Mouse (Mus musculus) embryo, embryonic 10 days (tissue): ENCODE data around the gene Batf3.
A peak's percentile ranks its signal among the peaks of the same experiment; 100 is the strongest.

Source experiments
- DNase-seq: peaks from one replicate; pipeline ENCODE4 v3.0.0-alpha.2; 2015; ENCODE audit warnings: low spot score

Gene Batf3

GRCm38 (mm10) chr1:191086960-191087359, 10.7 kb upstream of the Batf3 start:
- no peak for DNase-seq

GRCm38 (mm10) chr1:191087955-191088354, 9.7 kb upstream of the Batf3 start:
- no peak for DNase-seq

DNA sequence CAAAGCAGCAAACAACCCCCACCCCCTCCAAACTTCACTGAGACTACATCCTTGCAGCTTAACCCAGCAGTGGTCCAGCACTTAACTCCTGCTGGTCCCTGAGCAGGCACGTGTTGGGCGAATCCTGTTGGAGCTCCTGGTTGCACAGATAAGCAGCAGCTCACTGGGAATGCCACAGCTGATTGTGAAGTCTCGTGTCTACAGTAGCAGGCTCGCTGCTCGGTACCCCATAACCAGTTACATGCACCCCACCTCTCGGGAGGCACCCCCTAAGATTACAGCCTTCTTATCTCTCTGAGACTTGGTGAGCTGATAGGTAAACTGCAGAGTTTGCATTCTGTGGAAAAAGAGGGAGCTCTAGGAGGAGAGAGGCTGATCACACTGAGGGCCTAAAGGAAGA, 8.3 kb upstream of the Batf3 start:
- DNase-seq, result no peak

- no peak for DNase-seq
Measured at GRCm38 (mm10) chr1:191092050-191092449, 5.6 kb upstream of the Batf3 start.

DNA sequence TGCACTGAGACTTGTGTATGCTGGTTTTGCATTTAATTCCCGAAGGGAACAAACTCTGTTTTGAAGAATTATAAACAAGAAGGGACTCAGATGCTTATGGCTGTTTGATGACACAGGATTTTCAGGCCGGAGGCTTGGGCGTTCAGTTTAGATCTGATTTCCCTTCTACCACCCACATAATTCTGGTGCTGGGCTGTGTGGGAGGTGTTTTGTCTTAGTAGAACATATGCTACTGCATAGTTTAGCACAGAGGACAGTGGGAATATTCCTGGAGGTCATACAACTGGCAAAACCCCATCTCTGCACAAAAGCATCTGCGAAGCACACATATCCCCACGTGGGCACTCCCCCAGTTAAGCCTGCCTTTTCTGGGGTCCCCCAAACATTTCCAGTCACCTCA, 4.1 kb upstream of the Batf3 start:
- DNase-seq, result no peak

GRCm38 (mm10) chr1:191095019-191095418, 2.6 kb upstream of the Batf3 start:
- no peak for DNase-seq

DNA sequence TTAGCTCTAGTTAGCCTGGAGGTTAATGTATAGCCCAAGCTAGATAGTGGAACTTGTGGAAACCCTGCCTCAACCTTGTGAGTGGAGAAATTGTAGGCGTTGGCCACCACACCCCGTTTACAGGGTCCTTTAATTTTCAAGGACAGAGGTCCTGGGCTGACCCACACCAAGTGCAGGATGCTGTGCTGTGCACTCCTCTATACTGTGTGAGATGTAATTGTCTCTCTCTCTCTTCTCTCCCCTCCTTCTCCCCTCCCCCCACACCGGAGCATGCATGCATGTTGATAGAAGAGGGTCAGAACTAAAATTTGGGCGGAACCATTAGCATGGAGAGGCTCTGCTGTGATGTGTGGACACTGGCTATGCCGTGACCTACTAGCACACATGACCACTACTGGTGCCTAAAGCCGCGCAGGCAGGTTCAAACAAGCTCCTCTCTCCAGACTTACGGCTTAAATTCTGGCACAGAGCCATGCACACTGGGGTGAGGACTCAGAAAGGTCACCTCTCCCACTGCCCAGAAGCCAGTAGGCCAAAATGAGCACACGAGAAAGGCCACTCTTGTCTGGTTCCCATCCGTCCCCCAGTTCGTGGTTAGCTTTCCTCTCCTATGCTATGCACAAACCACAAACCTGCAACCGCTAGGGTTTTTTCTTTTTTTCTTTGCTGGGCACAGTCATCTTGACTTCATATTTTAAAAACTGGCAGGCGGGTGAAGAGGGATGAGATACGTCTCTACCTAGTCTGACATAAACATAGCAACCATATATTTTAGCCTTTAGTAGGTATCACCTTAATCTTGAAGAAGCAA, 571 bp upstream of the Batf3 start:
- no peak for DNase-seq

- peak; percentile 23 for DNase-seq
Measured at GRCm38 (mm10) chr1:191099114-191099513, 1.5 kb downstream of the Batf3 start.

GRCm38 (mm10) chr1:191099772-191100291, 2.2 kb downstream of the Batf3 start:
- DNase-seq, result no peak

DNA sequence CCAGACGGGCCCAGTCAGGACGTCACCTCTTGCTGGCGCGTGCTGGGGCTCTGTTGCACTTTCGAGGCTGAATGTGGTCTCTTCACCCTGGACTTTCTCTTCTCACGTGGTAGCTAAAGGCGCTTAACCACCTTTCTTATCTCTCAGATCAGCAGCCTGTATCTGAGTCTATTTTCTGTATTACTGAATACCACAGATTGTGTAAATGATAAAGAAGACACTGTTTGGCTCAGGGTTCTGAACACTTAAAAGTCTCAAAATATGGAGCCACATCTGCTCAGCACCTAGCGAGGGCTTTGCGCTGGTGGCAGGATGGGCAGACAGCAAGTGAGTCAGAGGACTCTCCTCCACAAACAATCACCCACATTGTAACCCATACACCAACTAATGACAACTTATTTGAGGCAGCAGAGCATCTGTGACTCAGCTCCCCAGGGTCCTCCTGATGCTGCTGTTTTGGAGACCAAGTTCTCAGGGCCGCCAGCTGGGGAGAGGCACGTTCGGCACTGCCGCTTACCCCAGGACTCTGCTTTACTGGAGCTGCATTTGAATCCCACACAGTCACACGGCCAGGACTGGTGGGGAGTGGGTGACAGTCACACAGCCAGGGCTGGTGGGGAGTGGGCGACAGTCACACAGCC, 5.2 kb downstream of the Batf3 start:
- no peak for DNase-seq

DNA sequence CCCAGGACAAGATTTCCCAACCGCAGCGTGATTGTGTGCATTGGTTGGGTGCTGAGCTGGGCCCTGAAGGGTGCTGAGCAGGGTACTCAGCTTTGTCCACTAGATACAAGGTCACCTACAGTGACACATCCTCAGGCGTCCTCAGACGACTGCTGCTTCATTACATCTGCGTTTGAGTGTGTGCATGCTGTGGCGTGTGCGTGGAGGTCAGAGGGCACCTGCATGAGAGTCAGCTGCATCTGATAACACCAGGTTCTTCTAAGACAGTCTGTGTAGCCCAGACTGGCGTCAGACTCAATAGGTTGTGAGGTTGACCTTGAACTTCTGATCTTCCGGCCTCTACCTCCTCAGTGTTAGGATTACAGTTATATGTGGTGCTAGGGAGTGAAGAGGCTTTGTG, 7.6 kb downstream of the Batf3 start:
- no peak for DNase-seq

- DNase-seq, result no peak
Measured at GRCm38 (mm10) chr1:191107306-191107705, 9.7 kb downstream of the Batf3 start.

DNA sequence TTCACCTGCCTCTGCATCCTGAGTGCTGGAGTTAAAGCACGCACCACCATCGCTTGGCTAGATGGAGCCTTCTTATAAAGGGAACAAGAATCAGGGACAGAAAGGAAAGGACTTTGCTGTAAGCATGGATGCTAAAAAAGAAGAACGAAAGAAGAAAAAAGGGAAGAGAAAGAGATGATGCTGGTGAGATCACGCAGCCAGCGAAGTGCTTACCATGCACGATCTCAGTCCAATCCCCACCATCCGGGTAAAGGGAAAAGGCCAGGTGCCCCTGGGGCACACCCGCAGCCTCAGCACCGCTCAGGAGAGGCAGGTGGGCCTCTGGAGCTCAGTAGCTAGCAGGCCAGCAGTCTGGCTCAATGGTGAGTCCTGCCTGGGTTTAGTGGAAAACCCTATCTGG, 12.3 kb downstream of the Batf3 start:
- no peak for DNase-seq

- no peak for DNase-seq
Measured at GRCm38 (mm10) chr1:191111146-191111545, 13.5 kb downstream of the Batf3 start.

DNA sequence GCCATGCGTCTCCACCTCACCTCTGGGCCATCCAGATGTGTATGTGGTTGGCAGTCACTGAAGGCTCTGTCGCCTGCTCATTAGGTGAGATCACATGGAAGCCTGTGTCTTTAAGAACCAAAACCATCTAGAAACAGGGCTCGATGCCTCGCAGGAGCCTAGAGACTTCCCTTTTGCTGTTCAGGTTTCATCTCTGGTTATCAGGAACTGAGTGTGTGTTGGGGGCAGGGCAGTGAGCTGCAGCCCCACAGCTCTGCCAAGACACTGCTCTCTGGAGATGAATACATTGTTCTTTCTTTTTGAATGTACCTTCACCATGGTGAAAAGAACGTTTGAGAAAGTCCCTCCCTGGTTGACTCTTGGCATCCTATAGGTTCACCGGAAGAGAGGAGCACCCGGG, 17.2 kb downstream of the Batf3 start:
- DNase-seq, result no peak

DNA sequence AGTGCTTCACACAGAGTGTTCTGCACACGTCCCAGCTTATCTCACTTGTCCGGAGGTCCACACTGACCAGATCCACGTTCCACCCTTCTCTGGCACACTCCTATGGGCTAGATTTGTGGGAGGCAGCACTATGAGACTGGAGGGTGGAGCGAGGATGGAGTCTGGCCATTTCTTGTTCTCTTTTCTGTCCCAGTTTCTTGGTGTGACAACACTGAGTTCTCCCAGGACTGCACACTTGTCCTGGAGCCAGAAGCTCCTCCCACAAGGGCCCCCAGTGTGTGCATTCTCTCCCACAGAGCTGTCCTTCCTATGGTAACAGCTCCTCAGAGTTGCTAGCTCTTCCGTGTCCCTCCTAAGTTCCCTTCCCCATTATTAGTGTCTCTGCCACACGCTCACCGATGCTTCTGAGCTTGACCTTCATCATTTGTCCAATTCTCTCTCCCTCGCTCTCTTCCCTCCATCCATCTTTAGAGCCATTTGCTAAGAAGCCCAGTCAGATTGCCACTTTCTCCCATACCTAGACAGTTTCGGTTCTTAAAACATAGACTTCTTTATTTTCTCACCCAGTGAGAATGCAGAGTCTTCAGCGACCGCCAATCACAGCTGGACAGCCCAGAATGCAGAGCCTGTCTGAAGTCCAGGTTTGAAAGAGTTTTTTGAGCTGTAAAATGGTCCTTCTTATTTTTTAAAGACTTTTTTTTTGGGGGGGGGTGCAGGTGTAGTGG, 18.0 kb downstream of the Batf3 start:
- DNase-seq, result no peak

DNA sequence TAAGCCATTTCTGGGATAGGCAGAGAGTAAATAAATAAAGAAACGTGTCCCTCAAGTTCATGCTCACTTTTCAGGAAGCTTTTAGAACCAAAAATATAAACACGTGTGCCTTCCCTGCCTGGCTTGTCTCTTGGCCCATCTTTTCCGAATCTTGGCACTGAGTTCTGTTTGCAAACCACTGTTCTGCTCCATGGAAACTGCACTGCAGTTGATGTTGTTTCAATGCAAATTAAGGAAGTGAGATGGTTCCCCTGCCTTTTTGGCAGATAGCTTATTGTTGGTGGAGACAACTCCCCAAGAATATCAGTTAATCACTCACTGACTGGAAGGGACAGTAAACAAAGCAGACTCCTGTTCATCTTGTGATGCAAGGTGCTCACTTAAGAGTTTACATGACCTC, 25.1 kb downstream of the Batf3 start:
- DNase-seq, result no peak

DNA sequence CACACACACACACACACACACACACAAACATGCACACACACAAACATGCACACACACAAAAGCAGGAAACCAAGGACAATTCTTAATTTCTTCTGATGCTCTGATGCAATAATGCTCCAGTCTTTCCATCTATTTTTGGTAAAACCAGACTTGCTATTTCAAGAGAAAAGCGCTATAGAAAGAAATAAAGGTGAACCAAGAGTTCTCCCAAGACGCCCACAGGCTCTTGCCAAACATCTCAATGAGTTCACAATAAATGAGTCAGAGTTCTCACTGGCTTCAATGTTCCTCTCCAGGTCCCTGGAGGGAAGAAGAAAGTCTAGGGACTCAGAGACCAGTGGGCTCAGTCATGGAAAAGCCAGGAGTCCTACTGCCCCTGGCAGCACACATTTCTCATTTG, 26.0 kb downstream of the Batf3 start:
- no peak for DNase-seq

- DNase-seq, result no peak
Measured at GRCm38 (mm10) chr1:191124288-191124687, 26.6 kb downstream of the Batf3 start.

GRCm38 (mm10) chr1:191125811-191126638, 28.4 kb downstream of the Batf3 start:
- peak; percentile 86 for DNase-seq

DNA sequence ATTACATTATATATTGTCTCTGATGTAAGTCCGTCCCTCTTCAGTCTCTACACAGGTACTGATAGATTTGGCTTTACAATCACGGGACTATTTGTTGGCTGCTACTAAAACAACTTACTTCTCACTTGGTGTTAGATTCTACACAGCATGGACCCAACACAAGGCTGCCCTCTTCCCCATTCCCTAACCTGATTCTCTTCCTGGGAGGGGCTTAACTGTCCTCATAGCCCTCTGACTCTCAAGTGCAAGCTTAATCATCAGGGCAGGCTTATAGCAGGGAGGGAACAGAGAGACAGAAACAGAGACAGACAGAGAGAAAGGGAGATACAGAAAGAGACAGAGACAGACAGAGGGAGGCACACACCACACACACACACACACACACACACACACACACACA, 34.0 kb downstream of the Batf3 start:
- DNase-seq, result no peak

DNA sequence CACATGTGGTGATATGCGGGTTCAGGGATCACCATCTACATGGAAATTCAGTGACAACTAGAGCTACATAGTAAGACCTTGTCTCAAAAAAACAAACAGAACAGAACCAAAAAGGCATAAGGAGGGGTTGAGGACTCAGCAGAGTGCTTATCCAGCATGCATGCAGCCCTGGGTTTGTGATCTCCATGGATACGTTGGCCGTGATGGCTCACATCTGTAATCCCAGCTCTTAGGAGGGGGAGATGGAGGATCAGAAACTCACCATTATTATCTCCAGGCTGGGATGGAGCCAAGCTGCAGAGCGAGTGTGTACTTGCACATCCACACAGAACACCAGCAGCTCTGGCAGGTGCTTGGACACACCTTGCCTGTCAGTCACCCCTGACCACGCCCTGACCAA, 34.6 kb downstream of the Batf3 start:
- no peak for DNase-seq
